Mouse (Mus musculus) heart, adult 2 months (tissue): ENCODE data around the gene Cxcl14. TPM values are rescaled to one million over a fixed set of nuclear protein-coding genes. Genes with fewer than 3 reads are reported as not detected.

Experiments used
- DNase-seq, 2 experiments: peaks; one replicate each; pipeline ENCODE4 v3.0.0; 2021
- H3K27ac ChIP-seq: fragments of 200-600 bp; 2 replicates; pipeline ENCODE4 v1.8.1; 2022
- H3K27me3 ChIP-seq: fragments of 200-500 bp; 2 replicates; pipeline ENCODE4 v1.6.1; 2012; ENCODE audit warnings: mild to moderate bottlenecking, low read length, inconsistent platforms, mixed read lengths; ENCODE audit not compliant: control insufficient read depth, insufficient read depth
- H3K36me3 ChIP-seq: fragments of 200-500 bp; 2 replicates; pipeline ENCODE4 v1.6.1; 2012; ENCODE audit warnings: low read length, inconsistent platforms; ENCODE audit not compliant: control insufficient read depth, insufficient read depth
- H3K4me1 ChIP-seq: fragments of 200-500 bp; 2 replicates; pipeline ENCODE4 v1.6.1; 2011; ENCODE audit warnings: low read length; ENCODE audit not compliant: control insufficient read depth, insufficient read depth
- H3K4me3 ChIP-seq: fragments of 200-600 bp; 2 replicates; pipeline ENCODE4 v1.8.1; 2022
- H3K79me2 ChIP-seq: fragments of 200-500 bp; replicated peaks from 2 replicates; pipeline ENCODE4 v1.6.1; 2012; ENCODE audit warnings: mild to moderate bottlenecking, inconsistent platforms, low read length, moderate library complexity, mixed read lengths; ENCODE audit not compliant: control insufficient read depth, insufficient read depth
- H3K9ac ChIP-seq: fragments of 200-500 bp; 2 replicates; pipeline ENCODE4 v1.6.1; 2012; ENCODE audit warnings: low read depth, mild to moderate bottlenecking, control low read depth, inconsistent platforms, low read length, mixed read lengths
- CTCF ChIP-seq: fragments of 200-600 bp; IDR thresholded peaks from 2 replicates; pipeline ENCODE4 v1.8.1; 2022; ENCODE audit warnings: antibody characterized with exemption, mild to moderate bottlenecking, moderate library complexity
- EP300 ChIP-seq: fragments of 200-500 bp; IDR thresholded peaks from 2 replicates; pipeline ENCODE4 v1.6.1; 2011; ENCODE audit warnings: low read depth, low read length, control low read depth; ENCODE audit not compliant: insufficient read depth
- POLR2A ChIP-seq: fragments of 200-500 bp; IDR thresholded peaks from 2 replicates; pipeline ENCODE4 v1.6.1; 2011; ENCODE audit warnings: mild to moderate bottlenecking, low read depth, low read length, control low read depth; ENCODE audit not compliant: insufficient read depth
- WGBS: fragments of 180-500 bp; shearing (Covaris S2); methylation state at CpG from one replicate; pipeline ENCODE4 v1.1.7; 2018; 5-methylcytosine and 5-hydroxymethylcytosine counted together
- intact Hi-C: fragments of 180-260 bp; cut with DNase I; formaldehyde crosslinking; loops from one replicate; pipeline ENCODE4 v1.15.1; 2025
- polyA plus RNA-seq: library from polyadenylated mRNA; depleted of rRNA; stranded (reverse); fragments of >200 nt; gene quantifications from 2 replicates; pipeline ENCODE4 v1.2.3, GENCODE M21; 2012
- total RNA-seq, 2 experiments: library from RNA; stranded (reverse); gene quantifications; 2 replicates each; pipeline ENCODE4 v1.2.3; 2021

Gene Cxcl14
- total and polyA plus RNA-seq, 3 experiments, result 5.5 to 15.7 (median 6.2) TPM

- WGBS, result 45% methylated on average over 4 of the region's 4 CpGs
These were observed 8.1 kb upstream of the Cxcl14 start for GRCm38 (mm10) chr13:56304453-56304852.

GRCm38 (mm10) chr13:56299336-56299735 is 3.0 kb upstream of the Cxcl14 start:
- 89% methylated on average over 11 of the region's 11 CpGs for WGBS
- H3K4me1 ChIP-seq, result no peaks in the 10 kb centered on the region; the same call in 1 of the 2 replicates
- intact Hi-C loops, result no loop called here
- no peaks in the 10 kb centered on the region for H3K36me3 ChIP-seq
- H3K27me3 ChIP-seq, result peaks cover 10% of the 10 kb centered on the region
- no peak overlapping the region for H3K4me3 ChIP-seq
- H3K9ac ChIP-seq, result no peak overlapping the region
- TF ChIP-seq CTCF, result no peak
- no peak for TF ChIP-seq EP300
- no peak for TF ChIP-seq POLR2A
- no peak overlapping the region for H3K27ac ChIP-seq
- H3K79me2 ChIP-seq, result no peaks in the 10 kb centered on the region
- no peak for DNase-seq

More at GRCm38 (mm10) chr13:56304453-56304852, 8.1 kb upstream of the Cxcl14 start:
- intact Hi-C loops, result no loop called here
- no peaks in the 10 kb centered on the region for H3K79me2 ChIP-seq
- DNase-seq, result no peak
- no peak overlapping the region for H3K9ac ChIP-seq
- TF ChIP-seq POLR2A (no peak), EP300 (no peak), CTCF (no peak)
- no peaks in the 10 kb centered on the region; the same call in 1 of the 2 replicates for H3K27me3 ChIP-seq
- no peaks in the 10 kb centered on the region for H3K4me1 ChIP-seq
- H3K4me3 ChIP-seq, result no peak overlapping the region
- H3K36me3 ChIP-seq, result no peaks in the 10 kb centered on the region
- no peak overlapping the region for H3K27ac ChIP-seq

GRCm38 (mm10) chr13:56296659-56297020 is 289 bp upstream of the Cxcl14 start:
- 14% methylated on average over 8 of the region's 8 CpGs for WGBS
- peaks cover 10% of the 10 kb centered on the region for H3K27me3 ChIP-seq
- no peaks in the 10 kb centered on the region for H3K36me3 ChIP-seq
- no peaks in the 10 kb centered on the region; the same call in 1 of the 2 replicates for H3K4me1 ChIP-seq
- DNase-seq, result no peak
- intact Hi-C loops, result no loop called here
- no peak overlapping the region for H3K4me3 ChIP-seq
- no peak overlapping the region for H3K9ac ChIP-seq
- no peak for TF ChIP-seq POLR2A
- H3K27ac ChIP-seq, result no peak overlapping the region
- H3K79me2 ChIP-seq, result no peaks in the 10 kb centered on the region

GRCm38 (mm10) chr13:56295586-56295942 is 787 bp downstream of the Cxcl14 start:
- intact Hi-C loops, result no loop called here
- H3K27me3 ChIP-seq, result peaks cover 10% of the 10 kb centered on the region

GRCm38 (mm10) chr13:56294908-56295307 is 1.4 kb downstream of the Cxcl14 start:
- H3K4me1 ChIP-seq, result no peaks in the 10 kb centered on the region; the same call in 1 of the 2 replicates
- intact Hi-C loops, result no loop called here
- WGBS, result 13% methylated on average over 10 of the region's 10 CpGs
- peaks cover 10% of the 10 kb centered on the region for H3K27me3 ChIP-seq
- no peak overlapping the region for H3K4me3 ChIP-seq
- TF ChIP-seq POLR2A (no peak), EP300 (no peak), CTCF (no peak)
- DNase-seq, result no peak
- H3K79me2 ChIP-seq, result no peaks in the 10 kb centered on the region
- H3K36me3 ChIP-seq, result no peaks in the 10 kb centered on the region
- H3K9ac ChIP-seq, result no peak overlapping the region
- H3K27ac ChIP-seq, result no peak overlapping the region

More at GRCm38 (mm10) chr13:56295586-56295942, 787 bp downstream of the Cxcl14 start:
- H3K79me2 ChIP-seq, result no peaks in the 10 kb centered on the region
- 8% methylated on average over 13 of the region's 13 CpGs for WGBS
- H3K27ac ChIP-seq, result no peak overlapping the region
- no peaks in the 10 kb centered on the region for H3K36me3 ChIP-seq
- no peak for TF ChIP-seq CTCF
- TF ChIP-seq POLR2A, result no peak
- no peak for TF ChIP-seq EP300
- H3K4me1 ChIP-seq, result no peaks in the 10 kb centered on the region; the same call in 1 of the 2 replicates
- no peak for DNase-seq
- H3K9ac ChIP-seq, result no peak overlapping the region
- H3K4me3 ChIP-seq, result no peak overlapping the region

- intact Hi-C loops, result no loop called here
- DNase-seq, result no peak
- Histone ChIP-seq H3K4me3 (no peak overlapping the region), H3K79me2 (no peaks in the 10 kb centered on the region), H3K27ac (no peak overlapping the region), H3K27me3 (peaks cover 2% of the 10 kb centered on the region; the same call in 1 of the 2 replicates), H3K36me3 (no peaks in the 10 kb centered on the region), H3K4me1 (no peaks in the 10 kb centered on the region), H3K9ac (no peak overlapping the region)
- 75% methylated on average over 6 of the region's 6 CpGs for WGBS
- TF ChIP-seq CTCF (no peak), POLR2A (no peak), EP300 (no peak)
These were observed 6.4 kb downstream of the Cxcl14 start for GRCm38 (mm10) chr13:56289998-56290397.

- H3K27me3 ChIP-seq, result no peaks in the 10 kb centered on the region; the same call in 1 of the 2 replicates
- 68% methylated on average over 11 of the region's 11 CpGs for WGBS
These were observed 7.1 kb downstream of the Cxcl14 start for GRCm38 (mm10) chr13:56289261-56289660.

More at GRCm38 (mm10) chr13:56289261-56289660, 7.1 kb downstream of the Cxcl14 start:
- Histone ChIP-seq H3K4me3 (no peak overlapping the region), H3K79me2 (no peaks in the 10 kb centered on the region), H3K4me1 (no peaks in the 10 kb centered on the region), H3K27ac (no peak overlapping the region), H3K36me3 (no peaks in the 10 kb centered on the region), H3K9ac (no peak overlapping the region)
- no peak for TF ChIP-seq CTCF
- TF ChIP-seq POLR2A, result no peak
- no peak for TF ChIP-seq EP300
- intact Hi-C loops, result no loop called here
- no peak for DNase-seq
